Mouse (Mus musculus): Measurements from ENCODE around the gene Cluh.

DNA sequence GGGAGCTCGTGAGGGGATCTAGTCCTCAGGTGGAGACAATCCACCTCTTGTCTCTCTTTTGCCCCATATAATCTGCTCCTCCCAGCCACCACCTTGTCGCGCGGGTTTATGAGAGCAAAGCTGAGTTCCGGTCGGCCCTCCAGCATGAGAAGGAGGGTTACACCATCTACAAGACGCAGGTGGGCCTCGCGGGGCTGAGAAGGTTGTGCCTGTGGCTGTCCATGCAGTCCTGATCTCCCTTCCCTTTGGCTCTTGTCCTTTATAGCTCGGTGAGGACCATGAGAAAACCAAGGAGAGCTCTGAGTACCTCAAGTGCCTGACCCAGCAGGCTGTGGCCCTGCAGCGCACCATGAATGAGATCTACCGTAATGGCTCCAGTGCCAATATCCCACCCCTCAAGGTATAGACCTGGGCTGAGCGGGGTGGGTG is 18.3 kb downstream of the Cluh start:
- no peak for TF ChIP-seq CTCF (IDR thresholded peaks at IDR 0.05; ENCODE audit: control insufficient read depth, insufficient read depth, insufficient replicate concordance, low read depth, low read length)
- TF ChIP-seq POLR2A (IDR thresholded peaks at IDR 0.05; ENCODE audit: control insufficient read depth, low read depth, low read length): no peak
